Mouse (Mus musculus): ENCODE measurements around the gene Gpld1.

The Gpld1 gene

GRCm38 (mm10) chr13:24942512-24943282, at the start of gene Gpld1:
Gene Gpld1, plus strand, starts transcription at chr13:24943152.
- DNase-seq (ENCODE audit: low read depth, low spot score) = no peak

- no peak for DNase-seq (ENCODE audit: low read depth, low spot score)
Measured at GRCm38 (mm10) chr13:24893880-24894279, 49.1 kb upstream of the Gpld1 start.

- no peak for DNase-seq (ENCODE audit: low read depth, low spot score)
Measured at GRCm38 (mm10) chr13:24901916-24902315, 41.0 kb upstream of the Gpld1 start.

- DNase-seq (ENCODE audit: low read depth, low spot score) = no peak
Measured at GRCm38 (mm10) chr13:24903412-24903811, 39.5 kb upstream of the Gpld1 start.

DNA sequence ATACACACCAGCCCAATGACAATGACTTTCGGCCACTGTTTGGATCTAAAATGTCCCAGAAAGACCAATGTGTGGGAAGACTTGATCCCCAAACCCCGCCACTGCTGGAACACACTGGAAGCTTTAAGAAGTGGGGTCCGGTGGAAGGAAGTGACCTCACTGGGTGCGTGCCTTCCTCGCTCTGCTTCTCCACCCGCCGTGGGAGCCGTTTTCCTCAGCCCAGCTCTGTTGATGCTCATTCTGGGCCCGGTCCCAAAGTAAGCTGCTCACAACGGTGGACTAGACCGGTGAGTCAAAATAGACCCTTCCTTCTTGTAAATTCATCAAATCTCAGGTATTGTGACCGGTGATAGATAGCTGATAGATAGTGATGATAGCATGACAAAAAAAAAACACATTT, 37.5 kb upstream of the Gpld1 start:
- DNase-seq (ENCODE audit: low read depth, low spot score) = no peak

GRCm38 (mm10) chr13:24906831-24907570, 36.0 kb upstream of the Gpld1 start:
- no peak for DNase-seq (ENCODE audit: low read depth, low spot score)

- DNase-seq (ENCODE audit: low read depth, low spot score) = peak; percentile 10
Measured at GRCm38 (mm10) chr13:24909112-24909511, 33.8 kb upstream of the Gpld1 start.

- no peak for DNase-seq (ENCODE audit: low read depth, low spot score)
Measured at GRCm38 (mm10) chr13:24913576-24913975, 29.4 kb upstream of the Gpld1 start.

- DNase-seq (ENCODE audit: low read depth, low spot score) = no peak
Measured at GRCm38 (mm10) chr13:24914915-24915314, 28.0 kb upstream of the Gpld1 start.

- no peak for DNase-seq (ENCODE audit: low read depth, low spot score)
Measured at GRCm38 (mm10) chr13:24915831-24916230, 27.1 kb upstream of the Gpld1 start.

GRCm38 (mm10) chr13:24920333-24920977, 22.5 kb upstream of the Gpld1 start:
- peak; percentile 88 for DNase-seq (ENCODE audit: low read depth, low spot score)

DNA sequence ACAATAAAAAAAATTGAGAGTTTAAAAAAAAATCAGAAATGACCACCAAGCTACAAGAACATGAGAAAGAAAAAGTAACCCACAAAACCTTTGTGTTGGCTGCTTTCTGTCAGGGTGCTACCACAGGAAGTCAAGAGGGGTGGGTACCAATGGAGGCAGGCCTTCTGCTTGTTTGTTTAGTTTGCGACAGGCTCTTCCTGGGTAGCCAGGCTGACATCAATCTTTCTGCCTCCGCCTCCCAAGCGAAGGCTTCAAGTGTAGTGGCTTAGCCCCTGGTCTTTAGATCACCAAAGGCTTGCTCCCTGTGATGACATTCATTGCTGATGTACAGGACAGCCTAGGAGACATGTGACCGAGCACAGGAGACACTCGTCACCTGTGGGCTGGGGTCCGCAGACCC, 21.7 kb upstream of the Gpld1 start:
- DNase-seq (ENCODE audit: low read depth, low spot score) = peak; percentile 70

- DNase-seq (ENCODE audit: low read depth, low spot score) = no peak
Measured at GRCm38 (mm10) chr13:24923991-24924390, 19.0 kb upstream of the Gpld1 start.

- DNase-seq (ENCODE audit: low read depth, low spot score) = no peak
Measured at GRCm38 (mm10) chr13:24930591-24930990, 12.4 kb upstream of the Gpld1 start.

DNA sequence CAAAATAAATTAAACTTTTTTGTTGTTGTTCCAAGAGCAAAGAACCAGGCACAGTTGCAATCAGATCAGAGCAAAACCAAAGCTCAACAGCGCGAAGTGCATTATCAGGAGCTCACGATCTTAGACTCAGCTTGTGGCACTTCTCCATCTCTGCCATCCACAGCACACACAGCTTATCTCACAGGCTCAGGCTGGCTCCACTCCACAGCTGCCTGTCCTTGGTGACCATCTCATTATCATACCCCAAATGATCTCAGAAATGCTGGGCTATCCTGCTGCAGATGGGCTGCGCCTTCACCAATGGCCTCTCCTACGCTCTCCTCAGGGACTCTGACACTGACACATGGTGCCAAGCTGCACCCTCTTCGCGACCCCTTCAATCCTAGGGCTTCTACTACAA, 9.8 kb upstream of the Gpld1 start:
- no peak for DNase-seq (ENCODE audit: low read depth, low spot score)

DNA sequence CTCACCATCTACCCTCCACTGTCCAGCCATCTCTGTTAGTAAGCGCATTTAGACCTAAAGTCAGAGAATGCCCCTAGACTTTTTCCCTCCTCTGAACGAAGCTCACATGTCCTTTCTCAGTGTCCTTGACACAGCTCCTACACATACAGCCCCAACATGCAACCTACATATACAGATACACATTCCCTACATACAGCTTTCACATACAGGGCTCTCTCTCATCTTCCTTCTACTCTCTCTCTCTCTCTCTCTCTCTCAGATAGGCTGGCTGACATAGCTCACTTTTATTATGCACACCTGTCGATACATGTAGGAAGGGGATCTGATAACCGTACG, 6.2 kb upstream of the Gpld1 start:
- peak; percentile 7 for DNase-seq (ENCODE audit: low read depth, low spot score)

- DNase-seq (ENCODE audit: low read depth, low spot score) = peak; percentile 74
Measured at GRCm38 (mm10) chr13:24937108-24937838, 5.7 kb upstream of the Gpld1 start, which contains the start of gene Aldh5a1. Gene Aldh5a1, minus strand, starts transcription at chr13:24937661.

GRCm38 (mm10) chr13:24937839-24938166, 5.1 kb upstream of the Gpld1 start:
- DNase-seq (ENCODE audit: low read depth, low spot score) = no peak

DNA sequence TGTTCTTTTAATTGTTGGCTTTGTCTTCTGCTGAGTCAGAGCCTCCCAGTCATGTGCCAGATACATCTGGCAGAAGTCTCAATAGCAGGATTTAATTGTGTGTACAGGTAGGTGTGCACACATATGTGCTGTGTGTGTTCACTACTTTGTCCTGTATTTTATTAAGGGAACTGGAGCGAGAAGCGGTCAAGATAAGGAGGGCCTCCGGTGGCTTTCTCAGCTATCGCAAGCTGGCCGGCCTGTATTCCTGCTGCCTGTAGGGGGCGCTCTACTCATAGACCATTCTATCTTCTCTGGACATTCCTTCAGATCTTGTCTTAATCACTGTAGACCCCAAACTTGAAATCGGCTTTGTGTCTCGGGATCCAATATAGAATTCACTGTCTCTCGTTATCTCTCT, 4.3 kb upstream of the Gpld1 start:
- peak; percentile 80 for DNase-seq (ENCODE audit: low read depth, low spot score)

DNA sequence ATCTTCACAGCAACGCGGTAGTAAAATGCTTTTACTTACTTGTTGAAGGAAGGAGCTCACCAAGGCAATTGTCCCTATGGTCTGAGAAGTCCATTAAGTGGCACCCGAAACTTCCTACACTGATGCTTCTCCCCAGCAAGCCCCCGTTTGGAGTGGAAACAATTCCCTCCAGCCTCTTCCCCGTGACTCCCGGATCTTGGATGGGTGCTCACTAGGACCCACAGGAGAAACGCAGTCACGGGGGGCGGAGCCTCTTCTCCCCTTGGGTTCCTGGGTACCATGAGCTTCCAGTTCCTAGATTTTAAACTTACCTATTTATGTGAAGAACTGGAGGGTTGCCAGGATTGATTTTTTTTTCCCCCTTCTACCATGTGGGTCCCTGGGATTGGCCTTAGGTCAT, 3.5 kb upstream of the Gpld1 start:
- no peak for DNase-seq (ENCODE audit: low read depth, low spot score)

- DNase-seq (ENCODE audit: low read depth, low spot score) = no peak
Measured at GRCm38 (mm10) chr13:24943303-24943702, 351 bp downstream of the Gpld1 start.

DNA sequence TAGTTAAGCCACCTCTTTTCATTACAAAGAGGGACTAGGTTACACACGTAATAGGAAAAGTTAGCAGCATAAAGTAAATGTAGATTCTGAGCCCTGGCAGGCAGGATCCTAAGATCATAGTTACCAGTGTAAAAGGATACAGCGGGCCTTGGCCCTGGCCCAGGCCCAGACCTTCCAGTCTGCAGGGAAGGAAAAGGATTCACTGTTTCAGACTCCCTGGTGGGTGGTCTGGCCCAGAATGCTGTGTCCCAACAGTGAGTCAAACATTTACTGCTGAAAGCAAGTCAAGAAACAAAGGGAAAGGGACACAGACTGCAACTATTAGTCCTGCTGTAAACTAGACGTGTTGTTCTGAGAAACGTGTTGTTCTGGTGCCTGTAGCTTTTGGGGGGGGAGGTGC, 2.6 kb downstream of the Gpld1 start:
- DNase-seq (ENCODE audit: low read depth, low spot score) = no peak

Data from CD4-positive, CD25-positive, alpha-beta regulatory T cell, adult 2 months (primary cell).